Mouse (Mus musculus) stomach, postnatal 0 days (tissue): ENCODE measurements around the gene Gm4969.

Source experiments
- CTCF ChIP-seq: IDR thresholded peaks from 2 replicates; pipeline ENCODE4 v1.5.1; 2016; ENCODE audit warnings: antibody characterized with exemption, low read depth, mild to moderate bottlenecking, moderate library complexity
- EP300 ChIP-seq: optimal IDR thresholded peaks from 2 replicates; pipeline ENCODE3; 2016; ENCODE audit warnings: antibody characterized with exemption

- TF ChIP-seq EP300 = no peak
- TF ChIP-seq CTCF = no peak
Measured at GRCm38 (mm10) chr7:19164189-19164588, 46.0 kb upstream of the Gm4969 start.
